Mouse (Mus musculus) erythroblast, embryonic 14.5 days (primary cell): Measurements from ENCODE around the gene Agpat2. TPM values are rescaled to one million over a fixed set of nuclear protein-coding genes. Genes with fewer than 3 reads are reported as not detected.
A peak's percentile ranks its signal among the peaks of the same experiment; 100 is the strongest.

Source experiments
- H3K27me3 ChIP-seq: 2 replicates; pipeline ENCODE4 v1.6.1; 2012; ENCODE audit warnings: inconsistent platforms; ENCODE audit not compliant: control insufficient read depth
- H3K36me3 ChIP-seq: 2 replicates; pipeline ENCODE4 v1.6.1; 2012; ENCODE audit warnings: mild to moderate bottlenecking, inconsistent platforms; ENCODE audit not compliant: control insufficient read depth
- H3K4me1 ChIP-seq: 2 replicates; pipeline ENCODE4 v1.6.1; 2012; ENCODE audit warnings: inconsistent platforms; ENCODE audit not compliant: control insufficient read depth
- H3K4me3 ChIP-seq: replicated peaks from 2 replicates; pipeline ENCODE3; 2012; ENCODE audit warnings: moderate library complexity, mild to moderate bottlenecking, inconsistent platforms
- H3K9me3 ChIP-seq: 2 replicates; pipeline ENCODE4 v1.6.1; 2012; ENCODE audit warnings: low read length, inconsistent platforms, mixed read lengths; ENCODE audit not compliant: control insufficient read depth
- GATA1 ChIP-seq: IDR thresholded peaks from 2 replicates; pipeline ENCODE4 v1.6.1; 2012; ENCODE audit warnings: low read length, inconsistent platforms, mixed read lengths
- TAL1 ChIP-seq: IDR thresholded peaks from 3 replicates; pipeline ENCODE4 v1.6.1; 2012; ENCODE audit warnings: low read length, inconsistent platforms, mixed read lengths
- polyA plus RNA-seq: library from polyadenylated mRNA; stranded (reverse); fragments of >175 nt; gene quantifications from 2 replicates; pipeline ENCODE4 v1.2.3, GENCODE M21; 2012

Agpat2 gene
- polyA plus RNA-seq, 1 experiment = 0.02 TPM

GRCm38 (mm10) chr2:26586294-26587043 lies 17.7 kb downstream of the Agpat2 start, which contains the start of gene Gm20532:
TSS of gene Gm20532 (plus strand) at chr2:26586639.
- no peaks in the 10 kb centered on the region for H3K9me3 ChIP-seq
- H3K4me1 ChIP-seq = peaks cover 36% of the 10 kb centered on the region
- H3K4me3 ChIP-seq = peak within 1 kb of the TSS; percentile 65
- H3K27me3 ChIP-seq = peaks cover 23% of the 10 kb centered on the region
- H3K36me3 ChIP-seq = peaks cover 12% of the 10 kb centered on the region; the same call in 1 of the 2 replicates
- TF ChIP-seq TAL1 (no peak), GATA1 (no peak)

GRCm38 (mm10) chr2:26585713-26586112 lies 18.5 kb downstream of the Agpat2 start:
- Histone ChIP-seq H3K4me3 (peak overlapping the region; percentile 18), H3K4me1 (peaks cover 36% of the 10 kb centered on the region), H3K9me3 (no peaks in the 10 kb centered on the region), H3K36me3 (peaks cover 5% of the 10 kb centered on the region; the same call in 1 of the 2 replicates), H3K27me3 (peaks cover 23% of the 10 kb centered on the region)
- no peak for TF ChIP-seq TAL1
- TF ChIP-seq GATA1 = no peak

GRCm38 (mm10) chr2:26583640-26584039 lies 20.6 kb downstream of the Agpat2 start:
- Histone ChIP-seq H3K36me3 (no peaks in the 10 kb centered on the region), H3K4me3 (no peak overlapping the region), H3K27me3 (peaks cover 23% of the 10 kb centered on the region), H3K9me3 (no peaks in the 10 kb centered on the region), H3K4me1 (peaks cover 36% of the 10 kb centered on the region)
- TF ChIP-seq GATA1 (no peak), TAL1 (no peak)

- H3K9me3 ChIP-seq = no peaks in the 10 kb centered on the region
- no peaks in the 10 kb centered on the region for H3K36me3 ChIP-seq
- TF ChIP-seq GATA1 (no peak), TAL1 (no peak)
- no peak overlapping the region for H3K4me3 ChIP-seq
- H3K4me1 ChIP-seq = peaks cover 28% of the 10 kb centered on the region
- peaks cover 23% of the 10 kb centered on the region for H3K27me3 ChIP-seq
These were observed 21.5 kb downstream of the Agpat2 start for GRCm38 (mm10) chr2:26582741-26583140.

GRCm38 (mm10) chr2:26582203-26582602 lies 22.0 kb downstream of the Agpat2 start:
- Histone ChIP-seq H3K4me1 (peaks cover 28% of the 10 kb centered on the region), H3K27me3 (peaks cover 23% of the 10 kb centered on the region), H3K9me3 (no peaks in the 10 kb centered on the region), H3K36me3 (no peaks in the 10 kb centered on the region), H3K4me3 (no peak overlapping the region)
- no peak for TF ChIP-seq GATA1

- TF ChIP-seq TAL1 = no peak
- no peak for TF ChIP-seq GATA1
- Histone ChIP-seq H3K27me3 (peaks cover 22% of the 10 kb centered on the region), H3K9me3 (no peaks in the 10 kb centered on the region), H3K36me3 (no peaks in the 10 kb centered on the region), H3K4me3 (no peak overlapping the region), H3K4me1 (peaks cover 30% of the 10 kb centered on the region)
These were observed 23.5 kb downstream of the Agpat2 start for GRCm38 (mm10) chr2:26580751-26581150.

- H3K27me3 ChIP-seq = peaks cover 14% of the 10 kb centered on the region
- H3K4me3 ChIP-seq = no peak within 1 kb of the TSS
- peaks cover 37% of the 10 kb centered on the region for H3K4me1 ChIP-seq
- no peaks in the 10 kb centered on the region for H3K36me3 ChIP-seq
- no peaks in the 10 kb centered on the region for H3K9me3 ChIP-seq
- TF ChIP-seq TAL1 (no peak), GATA1 (no peak)
These were observed 24.5 kb downstream of the Agpat2 start, which contains the start of gene Egfl7 for GRCm38 (mm10) chr2:26579714-26580113. TSS of gene Egfl7 (plus strand) at chr2:26580014.

GRCm38 (mm10) chr2:26578369-26578768 lies 25.8 kb downstream of the Agpat2 start:
- Histone ChIP-seq H3K4me1 (peaks cover 39% of the 10 kb centered on the region), H3K9me3 (no peaks in the 10 kb centered on the region), H3K27me3 (peaks cover 5% of the 10 kb centered on the region), H3K4me3 (no peak overlapping the region), H3K36me3 (no peaks in the 10 kb centered on the region)
- TF ChIP-seq TAL1 (no peak), GATA1 (no peak)

- H3K27me3 ChIP-seq = no peaks in the 10 kb centered on the region
- H3K36me3 ChIP-seq = no peaks in the 10 kb centered on the region
- TF ChIP-seq TAL1 = no peak
- no peak for TF ChIP-seq GATA1
- peak overlapping the region; percentile 23 for H3K4me3 ChIP-seq
- no peaks in the 10 kb centered on the region for H3K9me3 ChIP-seq
- H3K4me1 ChIP-seq = peaks cover 58% of the 10 kb centered on the region
These were observed 27.8 kb downstream of the Agpat2 start for GRCm38 (mm10) chr2:26576462-26576861.
